Comparison of ENCODE assay signal across 23 mouse cellular contexts in genomic region chr17:35762614-35763013, GRCm38 (mm10). TPM values are rescaled to one million over a fixed set of nuclear protein-coding genes. Genes with fewer than 3 reads are reported as not detected.
DNase-seq lines count a peak whose midpoint lies in the region; ATAC-seq lines count a peak whose summit lies in the region.
"Had no signal": no experiment of that assay in that cellular context is flagged by ENCODE, and none has a peak within 500 bp of the region (broad histone marks: within the 10 kb centered on the region; RNA-seq: fewer than 3 reads in every experiment).

No protein-coding gene starts in this region.

- H3K9me3 ChIP-seq in forebrain, embryonic 13.5 days (replicated peaks) = no peaks in the 10 kb centered on the region; the same call in 1 of the 2 replicates
- H3K9me3 ChIP-seq: forebrain, embryonic 10.5 days; heart, embryonic 10.5 days; heart, embryonic 13.5 days had no signal

- H3K36me3 ChIP-seq in forebrain, embryonic 13.5 days (ENCODE audit: poor library complexity, severe bottlenecking) = no peaks in the 10 kb centered on the region
- H3K36me3 ChIP-seq: forebrain, embryonic 10.5 days; heart, embryonic 10.5 days; heart, embryonic 13.5 days; hindbrain, embryonic 13.5 days had no signal

- H3K27me3 ChIP-seq in forebrain, embryonic 13.5 days = no peaks in the 10 kb centered on the region
- H3K27me3 ChIP-seq: heart, embryonic 13.5 days; hindbrain, embryonic 13.5 days had no signal

- H3K4me2 ChIP-seq in forebrain, embryonic 13.5 days = no peak overlapping the region
- H3K4me2 ChIP-seq: heart, embryonic 13.5 days; hindbrain, embryonic 13.5 days had no signal

- 92% methylated on average over 9 of the region's 9 CpGs for WGBS in forebrain, embryonic 13.5 days

- H3K27ac ChIP-seq in forebrain, embryonic 13.5 days = no peak overlapping the region
- H3K27ac ChIP-seq: forebrain, embryonic 10.5 days; heart, adult 2 months; heart, embryonic 10.5 days; heart, embryonic 13.5 days; hindbrain, embryonic 13.5 days had no signal

- 0 out of 2 replicates have a peak, but pooled peaks have one; percentile 42 for ATAC-seq in common myeloid progenitor, adult 5-6 weeks (replicated peaks; ENCODE audit: low read depth, poor library complexity, severe bottlenecking)
- peak; percentile 85 for ATAC-seq in megakaryocyte, adult 5-6 weeks (ENCODE audit: poor library complexity, severe bottlenecking)
- ATAC-seq in forebrain, embryonic 13.5 days = no peak
- ATAC-seq: activated CD4-positive, CD25-positive, alpha-beta regulatory T cell, adult 4 months; forebrain, embryonic 14.5 days; forebrain, postnatal 0 days; hindbrain, embryonic 16.5 days had no signal

- H3K4me3 ChIP-seq in forebrain, embryonic 13.5 days = no peak overlapping the region
- H3K4me3 ChIP-seq: forebrain, embryonic 10.5 days; heart, adult 2 months; heart, embryonic 10.5 days; heart, embryonic 13.5 days; hindbrain, embryonic 13.5 days had no signal

- peak; percentile 45 for DNase-seq in 416B (ENCODE audit: low read depth)
- DNase-seq in right cerebral cortex, postnatal 10 days (ENCODE audit: low spot score in 2 of 2) = no peak
- no peak for DNase-seq in frontal cortex, postnatal 10 days (ENCODE audit: low spot score in 2 of 2)
- DNase-seq: adrenal gland, adult 8-10 months; cerebellum, adult 11-12 months; cerebellum, adult 8-10 months; cerebellum, postnatal 10 days; cerebellum, postnatal 36 days; forebrain, postnatal 0 days; gastrocnemius, postnatal 25 days; heart, adult 2 months; heart, postnatal 14 days; heart, postnatal 4 days had no signal

- H3K4me1 ChIP-seq in forebrain, embryonic 13.5 days = no peaks in the 10 kb centered on the region
- H3K4me1 ChIP-seq: forebrain, embryonic 10.5 days; hindbrain, embryonic 13.5 days had no signal

- no peak overlapping the region for H3K9ac ChIP-seq in forebrain, embryonic 13.5 days
- H3K9ac ChIP-seq: forebrain, postnatal 0 days; heart, embryonic 13.5 days; hindbrain, embryonic 13.5 days had no signal

RNA-seq across cellular contexts. Expression of gene Ddr1, which starts 58.2 kb away (rescaled TPM):
- total RNA-seq in common myeloid progenitor, adult 5-6 weeks (2017) = not detected in 2 replicates
- total RNA-seq in megakaryocyte, adult 5-6 weeks (2015) = 0.91 and 1.0 TPM in 2 replicates
- total RNA-seq in megakaryocyte, adult 5-6 weeks (2017) = 0.49 and 1.0 TPM in 2 replicates
- 153 and 169 TPM in 2 replicates for polyA plus RNA-seq in forebrain, embryonic 13.5 days (2015; fragmentation: Nextera tagmentation; extraction: Ambion mirVana)

RNA-seq across cellular contexts. Expression of gene Ier3, which starts 58.9 kb away (rescaled TPM):
- total RNA-seq in common myeloid progenitor, adult 5-6 weeks (2017) = 66.9 and 67.4 TPM in 2 replicates
- total RNA-seq in megakaryocyte, adult 5-6 weeks (2015) = 21.1 and 22.8 TPM in 2 replicates
- total RNA-seq in megakaryocyte, adult 5-6 weeks (2017) = 15.7 and 20.5 TPM in 2 replicates
- polyA plus RNA-seq in forebrain, embryonic 13.5 days (2015; fragmentation: Nextera tagmentation; extraction: Ambion mirVana) = 4.5 and 5.2 TPM in 2 replicates
